Mouse (Mus musculus) splenic B cell, adult 2 months (primary cell): ENCODE data around the gene Podxl2.
A peak's percentile ranks its signal among the peaks of the same experiment; 100 is the strongest.

Source experiments
- DNase-seq: peaks from one replicate; pipeline ENCODE4 v3.0.0-alpha.2; 2011; ENCODE audit warnings: low read depth, low spot score
- H3K27me3 ChIP-seq: 2 replicates; pipeline ENCODE4 v1.6.1; 2012; ENCODE audit warnings: mild to moderate bottlenecking, low read length, moderate library complexity, mixed read lengths; ENCODE audit not compliant: control insufficient read depth, poor library complexity, insufficient read depth, severe bottlenecking
- H3K36me3 ChIP-seq: 2 replicates; pipeline ENCODE4 v1.6.1; 2012; ENCODE audit warnings: mild to moderate bottlenecking, low read length, moderate library complexity, mixed read lengths; ENCODE audit not compliant: control insufficient read depth, poor library complexity, insufficient read depth, severe bottlenecking

Podxl2 gene

GRCm38 (mm10) chr6:88874868-88875508 is at the start of gene Podxl2:
Gene Podxl2 (minus strand): TSS chr6:88875044.
- H3K27me3 ChIP-seq, result no peaks in the 10 kb centered on the region
- H3K36me3 ChIP-seq, result no peaks in the 10 kb centered on the region
- DNase-seq, result no peak

GRCm38 (mm10) chr6:88918802-88919201 is 44.0 kb upstream of the Podxl2 start:
- no peaks in the 10 kb centered on the region for H3K36me3 ChIP-seq
- no peaks in the 10 kb centered on the region for H3K27me3 ChIP-seq
- no peak for DNase-seq

- Histone ChIP-seq H3K36me3 (peaks cover under 1% of the 10 kb centered on the region; the same call in 1 of the 2 replicates), H3K27me3 (no peaks in the 10 kb centered on the region)
- DNase-seq, result peak; percentile 66
Observed at GRCm38 (mm10) chr6:88916153-88916552, 41.3 kb upstream of the Podxl2 start.

GRCm38 (mm10) chr6:88915510-88915909 is 40.7 kb upstream of the Podxl2 start:
- H3K36me3 ChIP-seq, result peaks cover 2% of the 10 kb centered on the region; the same call in 1 of the 2 replicates
- no peak for DNase-seq

GRCm38 (mm10) chr6:88914799-88915198 is 40.0 kb upstream of the Podxl2 start:
- no peaks in the 10 kb centered on the region for H3K27me3 ChIP-seq
- no peak for DNase-seq
- peaks cover 2% of the 10 kb centered on the region; the same call in 1 of the 2 replicates for H3K36me3 ChIP-seq

More at GRCm38 (mm10) chr6:88915510-88915909, 40.7 kb upstream of the Podxl2 start:
- H3K27me3 ChIP-seq, result no peaks in the 10 kb centered on the region

- no peaks in the 10 kb centered on the region for H3K27me3 ChIP-seq
- DNase-seq, result no peak
- peaks cover 2% of the 10 kb centered on the region; the same call in 1 of the 2 replicates for H3K36me3 ChIP-seq
Observed at GRCm38 (mm10) chr6:88913440-88913839, 38.6 kb upstream of the Podxl2 start.

GRCm38 (mm10) chr6:88913022-88913421 is 38.2 kb upstream of the Podxl2 start:
- H3K27me3 ChIP-seq, result no peaks in the 10 kb centered on the region
- H3K36me3 ChIP-seq, result peaks cover 2% of the 10 kb centered on the region; the same call in 1 of the 2 replicates
- DNase-seq, result no peak

- H3K36me3 ChIP-seq, result peaks cover 2% of the 10 kb centered on the region; the same call in 1 of the 2 replicates
- H3K27me3 ChIP-seq, result no peaks in the 10 kb centered on the region
- no peak for DNase-seq
Observed at GRCm38 (mm10) chr6:88909151-88909550, 34.3 kb upstream of the Podxl2 start.

- Histone ChIP-seq H3K36me3 (peaks cover 2% of the 10 kb centered on the region; the same call in 1 of the 2 replicates), H3K27me3 (no peaks in the 10 kb centered on the region)
- DNase-seq, result peak; percentile 78
Observed at GRCm38 (mm10) chr6:88906369-88907108, 31.7 kb upstream of the Podxl2 start.

GRCm38 (mm10) chr6:88905042-88905441 is 30.2 kb upstream of the Podxl2 start:
- no peaks in the 10 kb centered on the region for H3K27me3 ChIP-seq
- no peak for DNase-seq

GRCm38 (mm10) chr6:88904456-88904974 is 29.7 kb upstream of the Podxl2 start:
- H3K27me3 ChIP-seq, result no peaks in the 10 kb centered on the region
- DNase-seq, result no peak
- H3K36me3 ChIP-seq, result no peaks in the 10 kb centered on the region

More at GRCm38 (mm10) chr6:88905042-88905441, 30.2 kb upstream of the Podxl2 start:
- no peaks in the 10 kb centered on the region for H3K36me3 ChIP-seq

- no peaks in the 10 kb centered on the region for H3K27me3 ChIP-seq
- no peak for DNase-seq
- no peaks in the 10 kb centered on the region for H3K36me3 ChIP-seq
Observed at GRCm38 (mm10) chr6:88903708-88904107, 28.9 kb upstream of the Podxl2 start.

- DNase-seq, result peak; percentile 95
- H3K36me3 ChIP-seq, result no peaks in the 10 kb centered on the region
- no peaks in the 10 kb centered on the region for H3K27me3 ChIP-seq
Observed at GRCm38 (mm10) chr6:88901947-88902820, 27.3 kb upstream of the Podxl2 start, which contains the start of gene Tpra1. Gene Tpra1 (plus strand): TSS chr6:88902251.

GRCm38 (mm10) chr6:88901471-88901870 is 26.6 kb upstream of the Podxl2 start:
- no peaks in the 10 kb centered on the region for H3K27me3 ChIP-seq
- H3K36me3 ChIP-seq, result 0 out of 2 replicates have a peak, but pooled peaks cover 3% of the 10 kb centered on the region
- no peak for DNase-seq
